Mouse (Mus musculus): ENCODE data around the gene Rpl31. TPM values are rescaled to one million over a fixed set of nuclear protein-coding genes. Genes with fewer than 3 reads are reported as not detected.
A peak's percentile ranks its signal among the peaks of the same experiment; 100 is the strongest.

Rpl31 gene
- total RNA-seq, 2 experiments from 2014 or later, result 552 to 590 TPM

DNA sequence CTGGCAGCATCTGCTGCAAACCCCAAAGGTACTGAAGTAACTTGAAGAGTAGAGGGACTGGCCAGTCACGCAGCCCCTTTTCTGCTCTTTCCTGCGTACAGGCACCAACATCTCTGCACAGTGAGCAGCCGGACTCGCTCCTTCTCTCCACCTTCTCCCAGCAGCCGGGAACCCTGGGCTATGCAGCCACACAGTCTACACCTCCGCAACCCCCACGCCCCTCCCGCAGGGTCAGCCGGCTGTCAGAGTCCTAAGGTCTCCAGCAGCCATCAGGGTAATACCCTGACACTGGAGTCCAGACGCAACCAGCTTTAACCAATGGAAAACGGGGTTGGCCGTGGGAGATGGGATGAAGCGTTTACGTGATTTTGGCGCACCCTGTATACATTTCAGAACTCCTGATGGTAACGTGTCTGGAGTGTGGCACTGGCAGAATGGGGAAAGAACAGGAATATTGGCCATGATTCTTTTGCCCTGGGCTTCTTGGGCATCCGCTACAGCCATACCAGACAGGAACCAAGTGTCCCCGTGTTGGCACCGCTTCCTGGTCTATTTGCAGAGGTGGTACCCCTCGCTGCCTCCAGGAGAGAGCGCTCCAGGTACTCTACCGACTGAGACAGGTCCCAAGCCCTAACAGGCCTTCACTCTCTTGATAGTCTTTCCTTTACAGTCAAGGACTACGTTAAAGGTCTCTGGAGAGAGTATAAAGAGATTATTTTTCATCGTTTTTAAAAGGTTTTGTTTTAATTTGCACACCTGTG is 5.7 kb upstream of the Rpl31 start:
- intact Hi-C loops (cut with DNase I), result no loop called here
- no peak for DNase-seq (ENCODE audit: low spot score)

DNA sequence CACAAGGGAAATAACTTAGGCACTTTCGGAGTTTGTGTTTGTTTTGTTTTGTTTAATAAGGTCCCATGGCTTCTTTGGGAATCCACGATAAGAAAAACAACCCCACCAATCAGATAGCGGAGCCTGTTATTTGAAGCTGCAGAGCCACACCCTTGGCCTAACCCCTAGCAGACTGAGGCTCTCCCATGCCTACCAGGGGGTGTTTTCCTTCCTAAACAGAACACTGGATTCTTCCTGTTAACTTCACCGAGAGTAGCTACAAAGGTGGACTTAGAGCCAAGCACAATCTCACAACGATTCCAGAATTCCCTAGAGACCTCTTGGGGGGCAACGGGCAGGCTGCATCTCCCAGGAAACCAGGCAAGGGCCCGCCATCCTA is 5.1 kb upstream of the Rpl31 start:
- no peak for DNase-seq (ENCODE audit: low spot score)
- intact Hi-C loops (cut with DNase I), result no loop called here

DNA sequence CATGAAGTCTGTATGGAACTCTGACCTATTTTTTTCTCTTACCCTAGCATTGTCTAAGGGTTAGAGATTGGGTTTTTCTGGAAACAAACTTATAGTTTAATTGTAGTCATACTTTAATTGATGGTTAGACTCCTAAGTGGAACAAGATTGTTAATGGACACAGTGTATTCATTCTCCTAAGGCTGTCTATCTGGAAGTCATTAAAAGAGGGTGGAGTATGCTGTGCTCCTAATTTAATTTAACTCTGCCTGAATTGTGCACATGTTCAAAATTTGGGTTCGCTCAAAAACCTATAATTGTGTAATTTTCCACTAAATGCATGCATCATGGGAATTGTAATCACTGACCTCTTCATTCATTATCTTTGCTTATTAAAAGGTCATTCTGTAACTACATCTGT is 2.1 kb upstream of the Rpl31 start:
- intact Hi-C loops (cut with DNase I), result no loop called here
- no peak for DNase-seq (ENCODE audit: low spot score)

DNA sequence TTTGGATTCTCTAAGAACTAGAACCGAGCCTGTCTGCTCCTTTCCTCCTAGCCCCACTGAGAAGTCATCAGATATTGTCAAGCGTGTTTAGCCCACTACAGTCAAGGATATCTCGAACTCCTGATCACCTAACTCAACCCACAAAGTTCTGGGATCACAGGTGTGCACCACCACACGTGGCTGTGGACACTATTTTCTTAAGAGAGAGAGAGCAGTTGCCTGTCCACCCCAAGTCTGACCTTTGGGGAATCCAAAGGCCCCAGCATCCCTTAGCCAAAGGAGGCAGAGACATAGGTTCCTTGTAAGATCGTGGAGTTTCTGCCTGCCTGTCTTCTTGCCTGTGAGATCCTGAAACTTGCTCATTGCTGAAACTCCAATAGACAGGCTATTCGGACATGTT is 597 bp upstream of the Rpl31 start:
- DNase-seq (ENCODE audit: low spot score), result no peak
- intact Hi-C loops (cut with DNase I), result no loop called here

DNA sequence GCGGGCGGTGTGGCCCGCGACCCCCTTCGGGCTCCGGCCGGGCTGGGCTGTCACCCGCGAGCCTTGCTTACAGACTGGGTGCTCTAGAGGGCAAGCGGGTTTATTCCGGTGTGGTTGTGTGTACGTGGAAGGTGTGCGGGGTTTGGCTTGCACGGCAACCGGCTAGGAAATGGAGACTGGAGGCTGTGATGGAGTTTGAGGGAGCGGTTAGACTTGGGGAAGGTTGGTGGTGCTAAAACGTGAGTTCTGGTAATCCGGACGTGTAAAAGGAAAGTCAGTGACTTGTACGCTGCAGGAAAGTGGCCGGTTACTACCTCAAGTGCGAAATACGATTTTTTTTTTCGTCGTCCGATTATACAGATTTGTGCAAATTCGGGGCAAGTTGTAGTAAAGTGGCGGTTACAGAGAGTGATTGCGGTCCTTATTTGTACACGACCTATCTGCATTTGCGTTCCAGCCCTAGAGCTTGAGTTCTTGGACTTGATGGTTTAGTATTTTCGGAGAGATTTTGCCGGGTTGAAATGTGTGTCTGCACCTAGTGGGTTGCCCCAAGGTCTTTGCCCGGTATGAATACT is 712 bp downstream of the Rpl31 start:
- intact Hi-C loops (cut with DNase I), result no loop called here

DNA sequence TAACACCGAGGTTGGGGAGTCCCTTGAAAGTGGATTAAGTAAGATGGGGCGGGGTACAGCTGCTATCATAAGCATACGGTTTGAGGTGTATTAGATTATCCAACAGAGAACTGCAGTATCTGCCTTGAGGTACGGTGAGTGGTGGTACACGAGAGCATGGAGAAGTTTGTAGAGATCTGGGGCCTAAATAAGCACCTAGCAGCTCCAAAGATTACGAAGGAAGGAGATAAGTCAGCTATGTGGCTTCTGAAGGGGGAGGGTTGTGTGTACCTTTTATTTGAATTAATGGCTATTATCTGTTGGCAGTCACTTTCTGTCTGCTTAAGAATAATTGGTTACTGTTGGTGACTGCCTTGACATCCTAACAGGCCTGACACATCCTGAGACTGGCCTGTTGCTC is 2.8 kb downstream of the Rpl31 start:
- no peak for DNase-seq (ENCODE audit: low spot score)
- intact Hi-C loops (cut with DNase I), result no loop called here

More for the DNA sequence above, 712 bp downstream of the Rpl31 start:
- DNase-seq (ENCODE audit: low spot score), result no peak

DNA sequence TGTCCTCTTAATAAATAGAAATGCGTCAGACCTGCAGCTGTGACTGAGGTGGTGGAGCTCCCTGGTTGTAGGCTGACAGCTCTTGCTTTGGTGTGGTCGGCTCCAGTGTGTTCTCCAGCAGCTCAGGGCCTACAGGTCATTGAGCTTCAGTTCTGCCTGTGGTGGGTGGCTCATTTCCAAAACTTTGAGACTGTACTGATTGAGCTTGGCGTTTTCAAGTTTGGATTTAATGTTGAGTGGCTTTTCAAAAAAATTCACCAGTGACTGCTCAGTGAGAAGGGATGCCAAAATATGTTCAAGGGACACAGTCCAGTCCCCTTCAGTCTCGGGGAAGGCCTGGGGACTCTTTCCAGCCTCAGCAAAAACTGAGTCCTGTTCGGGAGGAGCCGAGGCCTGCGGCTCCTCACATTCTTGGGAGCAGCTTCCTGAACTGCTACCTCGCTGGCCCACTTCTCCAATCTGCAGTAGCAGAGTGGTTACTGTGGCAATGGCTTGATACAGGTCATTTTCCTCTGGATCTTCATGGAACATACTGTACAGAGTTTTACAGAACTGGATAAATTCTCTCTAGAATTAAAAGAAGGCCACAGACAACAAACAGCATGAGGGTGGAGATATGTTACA is 4.7 kb downstream of the Rpl31 start:
- DNase-seq (ENCODE audit: low spot score), result no peak

DNA sequence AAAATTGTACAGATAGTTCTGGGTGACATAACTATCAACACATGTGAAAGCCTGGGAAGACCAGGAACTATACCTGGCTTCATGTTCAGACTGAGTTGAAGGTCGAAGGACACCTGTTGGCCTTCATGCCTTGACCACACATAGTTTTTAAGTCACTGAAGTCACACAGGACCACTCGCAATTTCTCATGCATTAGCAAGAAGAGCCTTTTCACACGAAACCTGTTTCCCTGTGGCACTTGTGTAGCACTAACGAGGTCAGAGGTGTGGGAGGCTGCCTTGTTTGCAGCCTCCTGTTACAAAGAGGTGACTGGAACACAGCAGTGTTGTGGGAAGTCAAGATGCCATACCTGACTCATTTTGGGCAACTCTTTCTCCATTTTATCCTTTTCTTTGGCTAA is 5.7 kb downstream of the Rpl31 start:
- no peak for DNase-seq (ENCODE audit: low spot score)
- intact Hi-C loops (cut with DNase I), result no loop called here

More for the DNA sequence above, 4.7 kb downstream of the Rpl31 start:
- intact Hi-C loops (cut with DNase I), result no loop called here

DNA sequence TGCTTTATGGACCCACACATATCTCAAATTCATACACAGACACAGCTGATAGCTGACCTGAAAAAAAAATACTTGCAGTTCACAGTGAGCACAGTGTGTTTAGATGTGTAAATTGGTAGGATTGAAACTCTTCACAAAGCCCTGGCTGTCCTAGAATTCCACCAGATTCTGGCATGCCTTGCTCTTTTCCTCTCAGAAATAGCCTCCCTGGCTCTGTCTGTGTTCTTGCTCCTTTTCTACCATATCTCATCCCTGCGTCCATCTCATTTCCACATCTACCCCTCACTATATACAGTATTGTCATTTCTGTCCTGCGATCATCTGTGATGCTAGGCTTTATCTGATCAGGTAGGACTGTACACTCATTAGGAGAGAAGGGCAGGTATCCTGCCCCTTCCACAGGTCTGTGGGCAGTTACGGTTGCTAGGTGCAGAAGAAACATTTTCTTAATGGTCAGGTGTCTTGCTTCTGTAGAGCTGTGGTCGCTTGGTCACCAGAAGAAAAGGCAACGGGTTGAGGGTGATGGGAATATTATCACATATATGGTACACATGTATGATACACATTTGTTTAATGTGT is 6.7 kb downstream of the Rpl31 start:
- no peak for DNase-seq (ENCODE audit: low spot score)
- intact Hi-C loops (cut with DNase I), result no loop called here

DNA sequence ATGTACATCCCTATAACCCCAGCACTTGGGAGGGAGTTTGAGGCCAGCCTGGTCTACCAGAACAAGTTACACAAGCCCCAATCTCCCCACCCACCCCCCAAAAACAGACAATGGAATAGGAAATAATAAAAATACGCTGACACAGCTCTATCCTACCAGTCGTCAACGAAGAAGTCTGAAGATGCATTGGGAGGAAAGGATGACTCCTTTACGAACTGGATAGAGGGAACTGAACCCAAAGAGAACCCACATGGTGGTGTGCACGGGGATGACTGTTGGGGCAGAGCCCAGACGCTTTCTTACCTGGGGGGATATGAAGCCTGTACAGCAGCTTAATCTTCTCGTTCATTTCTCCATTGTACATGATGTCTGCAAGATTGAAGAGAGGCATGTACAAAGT is 8.5 kb downstream of the Rpl31 start:
- DNase-seq (ENCODE audit: low spot score), result no peak
- intact Hi-C loops (cut with DNase I), result no loop called here

DNA sequence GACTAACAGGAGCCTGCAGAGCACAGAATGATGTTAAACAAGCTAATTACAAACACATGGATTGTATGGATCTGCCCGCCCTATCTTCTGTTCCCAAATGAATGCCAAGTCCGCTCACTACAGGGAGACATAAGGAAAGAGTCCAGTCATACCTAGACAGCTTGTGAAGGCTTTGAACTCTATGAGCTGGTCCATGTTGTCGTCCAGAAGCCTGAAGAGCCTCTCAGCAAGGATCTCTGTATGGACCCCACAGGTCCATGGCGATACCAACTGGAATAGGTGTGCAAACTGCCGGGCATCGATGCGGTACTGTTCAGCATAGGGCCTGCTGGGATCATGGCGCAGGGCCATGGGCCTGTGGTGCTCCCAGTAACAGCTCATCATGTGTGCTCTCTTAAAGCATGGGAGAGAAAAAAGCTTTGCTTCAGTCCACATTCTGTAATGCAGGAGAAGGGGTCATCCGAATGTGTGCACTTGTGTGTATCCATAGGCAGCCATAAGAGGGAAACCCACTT is 9.1 kb downstream of the Rpl31 start:
- DNase-seq (ENCODE audit: low spot score), result no peak
- intact Hi-C loops (cut with DNase I), result no loop called here

DNA sequence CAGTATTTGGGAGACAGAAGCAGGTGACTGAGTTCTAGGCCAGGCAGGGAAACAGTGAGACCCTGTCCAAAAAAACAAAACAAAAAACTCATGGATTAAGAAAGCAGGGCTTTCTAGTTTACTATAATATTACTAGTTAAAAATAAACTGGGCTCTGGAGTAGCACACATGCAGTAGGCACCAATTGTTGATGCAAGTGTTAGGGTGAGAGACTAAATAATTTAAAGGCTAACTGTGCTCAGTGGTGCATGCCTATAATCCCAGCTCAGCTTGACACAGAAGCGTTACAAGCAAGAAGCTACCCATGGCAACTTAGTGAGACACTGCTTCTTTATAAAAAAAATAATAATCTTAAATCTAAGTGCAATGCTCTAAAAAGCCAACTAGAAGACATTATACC is 10.9 kb downstream of the Rpl31 start:
- intact Hi-C loops (cut with DNase I), result no loop called here
- DNase-seq (ENCODE audit: low spot score), result no peak

DNA sequence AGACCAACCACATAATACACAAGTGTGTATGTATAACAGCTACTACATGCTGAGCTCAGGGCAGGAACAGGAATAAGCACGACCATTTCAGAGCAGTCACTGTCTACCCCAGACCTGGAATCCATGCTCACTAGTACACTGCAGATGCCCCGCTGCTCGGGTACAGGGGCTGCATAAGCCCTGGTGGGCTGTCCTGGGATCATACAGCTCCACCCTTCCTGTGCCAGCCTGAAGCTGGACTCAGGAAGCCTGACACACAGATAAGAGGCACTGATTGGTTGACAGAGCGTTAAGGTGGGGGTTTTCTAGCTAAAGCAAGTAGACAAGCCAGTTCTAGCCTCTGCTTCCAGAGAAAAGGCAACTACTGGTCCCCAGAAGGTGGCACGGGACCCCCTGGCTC is 11.4 kb downstream of the Rpl31 start:
- DNase-seq (ENCODE audit: low spot score), result no peak
- intact Hi-C loops (cut with DNase I), result no loop called here

DNA sequence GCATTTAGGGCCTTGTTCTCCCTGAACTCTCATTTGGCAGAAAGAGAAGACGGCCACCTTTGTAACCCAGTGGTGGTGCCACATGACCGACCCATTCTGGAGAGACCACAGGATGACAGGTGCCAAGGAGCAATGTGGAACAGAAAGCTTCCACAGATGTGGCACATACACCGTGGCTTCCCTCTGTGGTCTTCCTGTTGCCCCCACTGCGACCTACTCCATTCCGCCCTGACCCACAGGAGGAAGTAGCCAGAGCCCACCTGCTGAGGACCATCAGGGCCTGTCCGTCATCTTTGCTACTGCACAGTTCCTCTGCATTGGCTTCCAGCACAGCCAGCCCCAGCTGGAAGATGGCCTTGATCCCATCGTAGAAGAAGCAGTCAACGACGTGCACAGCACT is 13.4 kb downstream of the Rpl31 start:
- intact Hi-C loops (cut with DNase I), result no loop called here
- no peak for DNase-seq (ENCODE audit: low spot score)

DNA sequence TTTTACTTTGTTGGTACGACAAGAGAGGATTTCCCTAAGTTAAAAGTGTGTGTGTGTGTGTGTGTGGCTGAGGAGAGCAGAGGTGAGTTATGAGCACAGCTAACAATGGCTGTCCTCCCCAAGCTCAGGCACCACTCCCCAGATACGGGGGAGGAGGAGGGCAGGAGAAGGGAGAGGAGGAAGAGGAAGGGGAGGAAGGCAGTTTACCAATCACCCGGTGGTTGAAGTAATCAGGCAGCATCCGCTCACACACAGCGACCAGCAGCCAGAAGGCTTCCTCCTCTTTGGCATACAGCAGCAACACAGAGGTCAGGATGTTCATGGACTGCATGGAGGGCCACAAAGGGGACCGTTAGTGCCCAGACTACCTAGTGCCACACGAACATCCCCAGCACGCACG is 17.3 kb downstream of the Rpl31 start:
- no peak for DNase-seq (ENCODE audit: low spot score)
- intact Hi-C loops (cut with DNase I), result no loop called here

DNA sequence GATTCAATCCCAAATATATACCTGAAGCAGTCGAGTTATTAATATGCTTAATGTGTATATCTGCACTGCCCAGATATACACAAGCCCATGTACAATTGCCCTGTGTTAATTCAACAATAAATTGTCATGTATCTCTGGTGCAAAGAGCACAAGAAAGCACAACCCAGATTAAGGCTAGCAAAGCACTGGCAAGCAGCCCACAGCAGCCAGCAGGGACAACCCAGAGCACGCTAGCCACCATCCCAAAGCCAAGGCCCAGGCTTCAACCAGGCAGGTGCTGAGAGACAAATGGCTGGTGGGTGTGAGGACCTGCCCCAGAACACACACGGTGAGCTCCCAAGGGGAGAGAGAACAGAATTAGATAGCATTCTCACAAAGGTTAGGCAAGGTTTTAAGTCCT is 18.8 kb downstream of the Rpl31 start:
- no peak for DNase-seq (ENCODE audit: low spot score)
- intact Hi-C loops (cut with DNase I), result no loop called here

DNA sequence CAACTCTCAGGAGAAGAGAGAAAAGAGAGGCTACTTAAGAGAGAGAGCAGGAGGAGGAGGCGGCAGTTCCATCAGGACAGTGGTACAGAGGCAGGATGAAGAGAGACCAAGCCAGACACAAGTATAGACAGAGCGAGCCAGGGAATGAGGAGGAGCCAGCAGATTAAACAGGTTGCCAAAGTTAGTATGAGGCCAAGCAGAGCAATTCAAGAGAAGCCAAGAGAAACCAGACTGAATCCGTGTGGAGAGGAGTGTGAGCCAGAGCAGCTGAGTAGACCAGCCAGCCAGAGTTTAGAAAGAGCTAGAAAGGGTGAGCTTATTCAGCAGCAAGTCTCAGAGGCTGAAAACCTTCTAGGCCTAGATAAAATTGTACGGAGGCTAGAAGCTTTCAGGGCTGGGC is 19.9 kb downstream of the Rpl31 start:
- DNase-seq (ENCODE audit: low spot score), result peak; percentile 50
- intact Hi-C loops (cut with DNase I), result no loop called here

DNA sequence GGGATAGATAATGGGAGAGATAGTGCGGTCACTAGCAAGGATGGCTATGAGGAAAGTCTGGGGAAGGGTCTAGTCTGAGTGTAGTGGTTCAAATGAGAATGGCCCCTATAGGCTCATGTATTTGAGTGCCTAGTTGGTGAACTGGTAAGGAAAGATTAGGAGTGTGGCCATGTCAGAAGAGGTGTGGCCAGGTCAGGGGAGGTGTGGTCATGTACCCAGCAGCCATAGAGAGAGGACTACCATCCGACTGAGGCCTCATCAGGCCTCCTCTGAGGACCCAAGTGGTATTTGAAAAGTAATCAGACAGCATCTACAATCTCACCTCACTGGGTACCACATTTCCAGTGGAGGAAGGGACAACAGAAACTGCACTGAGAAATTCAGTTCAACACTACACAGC is 20.5 kb downstream of the Rpl31 start:
- no peak for DNase-seq (ENCODE audit: low spot score)
- intact Hi-C loops (cut with DNase I), result no loop called here

DNA sequence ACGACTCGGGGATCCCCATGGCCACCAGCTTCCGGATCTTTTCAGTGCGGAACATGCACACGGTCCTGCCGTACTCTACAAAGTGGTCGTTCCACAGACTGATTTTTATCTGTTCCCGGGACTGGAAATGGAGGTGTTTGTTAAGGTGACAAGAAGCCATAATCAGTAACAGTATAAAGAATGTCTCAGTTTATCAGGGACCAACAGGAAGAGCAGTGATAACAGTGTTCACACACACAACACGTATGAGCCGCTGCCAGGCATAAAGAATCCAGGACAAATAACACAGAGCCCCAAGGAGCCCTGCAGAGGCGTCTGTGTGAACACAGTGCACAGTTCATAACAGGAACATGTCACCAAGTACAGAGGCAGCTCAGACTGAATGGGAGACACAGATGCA is 21.7 kb downstream of the Rpl31 start:
- no peak for DNase-seq (ENCODE audit: low spot score)
- intact Hi-C loops (cut with DNase I), result no loop called here

DNA sequence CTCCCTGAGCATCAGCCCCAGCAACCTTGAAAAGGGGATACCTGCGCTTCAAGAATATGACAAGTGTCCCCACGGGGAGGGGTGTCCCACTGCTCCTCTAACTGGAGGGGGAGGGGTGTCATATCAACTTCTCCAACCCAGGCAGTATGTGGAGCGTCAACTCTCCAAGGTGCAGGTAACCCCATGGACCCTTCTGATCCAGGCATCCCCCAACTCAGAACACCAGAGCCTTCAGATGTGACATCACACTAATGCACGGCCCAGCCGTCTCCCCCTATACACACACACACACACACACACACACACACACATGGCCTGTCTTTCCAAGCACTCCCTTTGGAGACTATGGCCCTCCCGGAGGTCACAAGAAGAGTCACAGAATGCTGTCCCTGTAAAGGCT is 24.0 kb downstream of the Rpl31 start:
- no peak for DNase-seq (ENCODE audit: low spot score)
- intact Hi-C loops (cut with DNase I), result loop anchor here (2.0 to 5.0 kb wide), 2 partner anchors 116 to 131 kb away; no protein-coding TSS in a partner anchor

DNA sequence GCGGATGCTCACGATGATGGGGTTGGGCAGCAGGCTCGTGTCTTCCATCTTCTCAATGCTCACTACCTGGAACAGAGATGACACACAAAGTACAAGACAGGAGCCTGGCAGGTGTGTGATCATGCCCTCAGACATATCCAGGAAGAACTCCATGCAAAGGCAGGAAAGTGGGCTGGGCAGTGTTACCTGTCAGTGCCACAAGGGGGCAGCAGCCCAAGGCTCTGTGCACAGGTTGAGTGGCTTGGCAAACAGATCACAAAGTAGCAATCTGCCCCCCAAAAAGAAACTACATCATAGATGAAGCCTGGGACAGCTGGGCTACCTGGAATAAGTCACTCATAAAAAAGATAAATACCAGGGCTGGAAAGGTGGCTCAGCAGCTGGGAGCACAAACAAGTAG is 24.5 kb downstream of the Rpl31 start:
- intact Hi-C loops (cut with DNase I), result loop anchor here (2.0 to 5.0 kb wide), 2 partner anchors 115 to 131 kb away; no protein-coding TSS in a partner anchor

More for the DNA sequence above, 24.5 kb downstream of the Rpl31 start:
- peak; percentile 50 for DNase-seq (ENCODE audit: low spot score)
